Mouse (Mus musculus) brown adipose tissue, adult 24 weeks (tissue): ENCODE results near the gene Slc35e2. TPM values are rescaled to one million over a fixed set of nuclear protein-coding genes. Genes with fewer than 3 reads are reported as not detected.

Experiments used
- H3K27ac ChIP-seq: fragments of 200-500 bp; replicated peaks from 2 replicates; pipeline ENCODE4 v1.5.1; 2012; ENCODE audit warnings: low read depth, mild to moderate bottlenecking, low read length
- H3K4me1 ChIP-seq: fragments of 200-500 bp; 2 replicates; pipeline ENCODE4 v1.6.1; 2012; ENCODE audit warnings: low read length, mixed read lengths; ENCODE audit not compliant: control insufficient read depth, insufficient read depth, insufficient read length
- H3K4me3 ChIP-seq: fragments of 200-500 bp; 2 replicates; pipeline ENCODE4 v1.5.1; 2012; ENCODE audit warnings: low read depth, mild to moderate bottlenecking, low read length, moderate library complexity; ENCODE audit not compliant: insufficient read depth
- polyA plus RNA-seq: library from polyadenylated mRNA; stranded (reverse); fragments of >200 nt; gene quantifications from 2 replicates; pipeline ENCODE4 v1.2.4, GENCODE M21; 2012; ENCODE audit not compliant: missing spikeins, insufficient read depth, insufficient read length

The Slc35e2 gene
- polyA plus RNA-seq = 7.0 and 9.4 TPM in 2 replicates

- Histone ChIP-seq H3K27ac (peak within 1 kb of the TSS; percentile 100), H3K4me1 (no peaks in the 10 kb centered on the region), H3K4me3 (peak within 1 kb of the TSS; percentile 93)
These were observed at the start of gene Slc35e2 for GRCm38 (mm10) chr4:155601091-155601996. Gene Slc35e2 (plus strand): TSS chr4:155601416.

- no peak overlapping the region for H3K27ac ChIP-seq
- no peak overlapping the region for H3K4me3 ChIP-seq
- peaks cover 4% of the 10 kb centered on the region; the same call in 1 of the 2 replicates for H3K4me1 ChIP-seq
These were observed 48.2 kb upstream of the Slc35e2 start for GRCm38 (mm10) chr4:155552917-155553532.

- H3K4me1 ChIP-seq = peaks cover 7% of the 10 kb centered on the region
- H3K4me3 ChIP-seq = no peak overlapping the region
- H3K27ac ChIP-seq = no peak overlapping the region
These were observed 46.3 kb upstream of the Slc35e2 start for GRCm38 (mm10) chr4:155554880-155555279.

GRCm38 (mm10) chr4:155555464-155555863 lies 45.8 kb upstream of the Slc35e2 start:
- no peak overlapping the region for H3K4me3 ChIP-seq
- peaks cover 9% of the 10 kb centered on the region for H3K4me1 ChIP-seq
- H3K27ac ChIP-seq = no peak overlapping the region

GRCm38 (mm10) chr4:155559454-155559853 lies 41.8 kb upstream of the Slc35e2 start:
- no peak overlapping the region for H3K4me3 ChIP-seq
- H3K27ac ChIP-seq = peak overlapping the region; percentile 67
- H3K4me1 ChIP-seq = peaks cover 31% of the 10 kb centered on the region

GRCm38 (mm10) chr4:155560932-155561331 lies 40.3 kb upstream of the Slc35e2 start:
- Histone ChIP-seq H3K4me1 (peaks cover 33% of the 10 kb centered on the region), H3K27ac (peak overlapping the region; percentile 67), H3K4me3 (no peak overlapping the region)

GRCm38 (mm10) chr4:155561661-155562442 lies 39.4 kb upstream of the Slc35e2 start, which contains the start of gene Nadk:
Gene Nadk (plus strand): TSS chr4:155562378.
- peak within 1 kb of the TSS; percentile 46 for H3K4me3 ChIP-seq
- H3K27ac ChIP-seq = peak within 1 kb of the TSS; percentile 94
- peaks cover 39% of the 10 kb centered on the region for H3K4me1 ChIP-seq

GRCm38 (mm10) chr4:155562725-155563399 lies 38.4 kb upstream of the Slc35e2 start:
- H3K27ac ChIP-seq = peak overlapping the region; percentile 94
- H3K4me3 ChIP-seq = peak overlapping the region; percentile 46
- H3K4me1 ChIP-seq = peaks cover 39% of the 10 kb centered on the region

- Histone ChIP-seq H3K4me1 (peaks cover 38% of the 10 kb centered on the region), H3K4me3 (peak overlapping the region; percentile 85), H3K27ac (peak overlapping the region; percentile 93)
These were observed 37.6 kb upstream of the Slc35e2 start for GRCm38 (mm10) chr4:155563400-155564231.

GRCm38 (mm10) chr4:155564315-155565069 lies 36.7 kb upstream of the Slc35e2 start:
- Histone ChIP-seq H3K4me3 (peak overlapping the region; percentile 85), H3K4me1 (peaks cover 35% of the 10 kb centered on the region), H3K27ac (peak overlapping the region; percentile 93)

GRCm38 (mm10) chr4:155566555-155566954 lies 34.7 kb upstream of the Slc35e2 start:
- H3K4me3 ChIP-seq = 0 out of 2 replicates have a peak overlapping the region, but pooled peaks have one; percentile 1
- H3K27ac ChIP-seq = peak overlapping the region; percentile 15; the same call in 1 of the 2 replicates
- H3K4me1 ChIP-seq = peaks cover 25% of the 10 kb centered on the region

GRCm38 (mm10) chr4:155568170-155568569 lies 33.0 kb upstream of the Slc35e2 start:
- H3K27ac ChIP-seq = no peak overlapping the region
- H3K4me1 ChIP-seq = peaks cover 23% of the 10 kb centered on the region
- no peak overlapping the region for H3K4me3 ChIP-seq
